Mouse (Mus musculus) forebrain, embryonic 13.5 days (tissue): Measurements from ENCODE around the gene Pigl. TPM values are rescaled to one million over a fixed set of nuclear protein-coding genes. Genes with fewer than 3 reads are reported as not detected.
A peak's percentile ranks its signal among the peaks of the same experiment; 100 is the strongest.

Source experiments
- ATAC-seq: fragments of 200-750 bp; cut with Nextera tagmentation; 2 replicates; pipeline ENCODE4 v1.8.0; 2017
- H3K27ac ChIP-seq: fragments of 300-500 bp; sonication (generic); 2 replicates; pipeline ENCODE4 v1.5.1; 2015; ENCODE audit warnings: inconsistent platforms, mild to moderate bottlenecking, moderate library complexity
- H3K27me3 ChIP-seq: fragments of 300-500 bp; sonication (generic); 2 replicates; pipeline ENCODE4 v1.6.1; 2015; ENCODE audit warnings: mild to moderate bottlenecking, inconsistent platforms
- H3K36me3 ChIP-seq: fragments of 300-500 bp; sonication (generic); 2 replicates; pipeline ENCODE4 v1.6.1; 2015; ENCODE audit warnings: mild to moderate bottlenecking, inconsistent platforms; ENCODE audit not compliant: poor library complexity, severe bottlenecking
- H3K4me1 ChIP-seq: fragments of 300-500 bp; sonication (generic); 2 replicates; pipeline ENCODE4 v1.6.1; 2015; ENCODE audit warnings: inconsistent platforms
- H3K4me2 ChIP-seq: fragments of 300-500 bp; sonication (generic); 2 replicates; pipeline ENCODE4 v1.6.1; 2015; ENCODE audit warnings: inconsistent platforms, mild to moderate bottlenecking, moderate library complexity
- H3K4me3 ChIP-seq: fragments of 300-500 bp; sonication (generic); 2 replicates; pipeline ENCODE4 v1.5.1; 2015; ENCODE audit warnings: mild to moderate bottlenecking, inconsistent platforms
- H3K9ac ChIP-seq: fragments of 300-500 bp; sonication (generic); 2 replicates; pipeline ENCODE4 v1.6.1; 2015; ENCODE audit warnings: mild to moderate bottlenecking, inconsistent platforms
- H3K9me3 ChIP-seq: fragments of 300-500 bp; sonication (generic); replicated peaks from 2 replicates; pipeline ENCODE4 v1.6.1; 2016; ENCODE audit warnings: inconsistent platforms
- WGBS: fragments of 180-500 bp; shearing (Covaris S2); methylation state at CpG from one replicate; pipeline ENCODE4 v1.1.7; 2015; 5-methylcytosine and 5-hydroxymethylcytosine counted together
- polyA plus RNA-seq: library from polyadenylated mRNA; unstranded; fragments of >200 nt; fragmentation: Nextera tagmentation; extraction: Ambion mirVana; gene quantifications from 2 replicates; pipeline ENCODE4 v1.2.1, GENCODE M21; 2015

The Pigl gene
- polyA plus RNA-seq, 1 experiment from 2014 or later: 6.2 TPM

- Histone ChIP-seq H3K27ac (no peak overlapping the region), H3K9me3 (no peaks in the 10 kb centered on the region), H3K27me3 (no peaks in the 10 kb centered on the region), H3K4me1 (no peaks in the 10 kb centered on the region), H3K4me2 (no peak overlapping the region), H3K4me3 (no peak overlapping the region), H3K9ac (no peak overlapping the region), H3K36me3 (no peaks in the 10 kb centered on the region)
- no peak for ATAC-seq
- 95% methylated on average over 5 of the region's 5 CpGs for WGBS
Measured at GRCm38 (mm10) chr11:62473516-62473915, 15.3 kb downstream of the Pigl start.

GRCm38 (mm10) chr11:62476156-62476555 lies 17.9 kb downstream of the Pigl start:
- Histone ChIP-seq H3K27ac (no peak overlapping the region), H3K36me3 (no peaks in the 10 kb centered on the region), H3K9me3 (no peaks in the 10 kb centered on the region), H3K4me1 (no peaks in the 10 kb centered on the region), H3K27me3 (no peaks in the 10 kb centered on the region), H3K4me3 (no peak overlapping the region), H3K4me2 (no peak overlapping the region), H3K9ac (no peak overlapping the region)
- ATAC-seq: no peak
- WGBS: 95% methylated on average over 4 of the region's 4 CpGs

- ATAC-seq: no peak
- no peaks in the 10 kb centered on the region for H3K27me3 ChIP-seq
- no peak overlapping the region for H3K4me2 ChIP-seq
- no peaks in the 10 kb centered on the region for H3K9me3 ChIP-seq
- H3K4me1 ChIP-seq: no peaks in the 10 kb centered on the region
- H3K36me3 ChIP-seq: no peaks in the 10 kb centered on the region
- H3K4me3 ChIP-seq: no peak overlapping the region
- H3K9ac ChIP-seq: no peak overlapping the region
- H3K27ac ChIP-seq: no peak overlapping the region
- WGBS: 79% methylated on average over 6 of the region's 6 CpGs
Measured at GRCm38 (mm10) chr11:62478931-62479330, 20.7 kb downstream of the Pigl start.

GRCm38 (mm10) chr11:62479581-62479980 lies 21.3 kb downstream of the Pigl start:
- Histone ChIP-seq H3K4me2 (no peak overlapping the region), H3K36me3 (no peaks in the 10 kb centered on the region), H3K9me3 (no peaks in the 10 kb centered on the region), H3K27me3 (no peaks in the 10 kb centered on the region), H3K4me3 (no peak overlapping the region), H3K27ac (no peak overlapping the region), H3K9ac (no peak overlapping the region), H3K4me1 (no peaks in the 10 kb centered on the region)
- WGBS: 88% methylated on average over 5 of the region's 5 CpGs
- ATAC-seq: no peak

- H3K36me3 ChIP-seq: no peaks in the 10 kb centered on the region
- H3K9me3 ChIP-seq: no peaks in the 10 kb centered on the region
- no peak for ATAC-seq
- no peaks in the 10 kb centered on the region for H3K4me1 ChIP-seq
- H3K4me3 ChIP-seq: no peak overlapping the region
- 98% methylated on average over 1 of the region's 1 CpGs for WGBS
- no peak overlapping the region for H3K9ac ChIP-seq
- no peak overlapping the region for H3K4me2 ChIP-seq
- no peaks in the 10 kb centered on the region for H3K27me3 ChIP-seq
- no peak overlapping the region for H3K27ac ChIP-seq
Measured at GRCm38 (mm10) chr11:62486949-62487348, 28.7 kb downstream of the Pigl start.

- Histone ChIP-seq H3K36me3 (no peaks in the 10 kb centered on the region), H3K27me3 (no peaks in the 10 kb centered on the region), H3K9me3 (no peaks in the 10 kb centered on the region), H3K9ac (no peak overlapping the region), H3K27ac (no peak overlapping the region), H3K4me1 (no peaks in the 10 kb centered on the region), H3K4me3 (no peak overlapping the region), H3K4me2 (no peak overlapping the region)
- WGBS: 95% methylated on average over 10 of the region's 10 CpGs
- ATAC-seq: no peak
Measured at GRCm38 (mm10) chr11:62487540-62488350, 29.5 kb downstream of the Pigl start.

- H3K9ac ChIP-seq: no peak overlapping the region
- no peaks in the 10 kb centered on the region for H3K9me3 ChIP-seq
- H3K27ac ChIP-seq: no peak overlapping the region
- peaks cover 8% of the 10 kb centered on the region for H3K4me1 ChIP-seq
- ATAC-seq: no peak
- no peaks in the 10 kb centered on the region for H3K36me3 ChIP-seq
- H3K4me2 ChIP-seq: no peak overlapping the region
- H3K27me3 ChIP-seq: no peaks in the 10 kb centered on the region
- H3K4me3 ChIP-seq: no peak overlapping the region
- WGBS: 97% methylated on average over 6 of the region's 6 CpGs
Measured at GRCm38 (mm10) chr11:62493701-62494100, 35.4 kb downstream of the Pigl start.

- Histone ChIP-seq H3K9ac (0 out of 2 replicates have a peak overlapping the region, but pooled peaks have one; percentile 6), H3K4me3 (no peak overlapping the region), H3K9me3 (no peaks in the 10 kb centered on the region), H3K27ac (no peak overlapping the region), H3K4me1 (peaks cover 8% of the 10 kb centered on the region), H3K4me2 (no peak overlapping the region), H3K36me3 (no peaks in the 10 kb centered on the region), H3K27me3 (no peaks in the 10 kb centered on the region)
- 4% methylated on average over 6 of the region's 6 CpGs for WGBS
- no peak for ATAC-seq
Measured at GRCm38 (mm10) chr11:62494754-62495275, 36.6 kb downstream of the Pigl start.

GRCm38 (mm10) chr11:62495276-62495801 lies 37.1 kb downstream of the Pigl start:
- no peak overlapping the region for H3K4me2 ChIP-seq
- ATAC-seq: no peak
- H3K27ac ChIP-seq: no peak overlapping the region
- 37% methylated on average over 9 of the region's 10 CpGs for WGBS
- no peaks in the 10 kb centered on the region for H3K27me3 ChIP-seq
- H3K9me3 ChIP-seq: no peaks in the 10 kb centered on the region
- H3K9ac ChIP-seq: no peak overlapping the region
- no peaks in the 10 kb centered on the region for H3K36me3 ChIP-seq
- no peak overlapping the region for H3K4me3 ChIP-seq
- peaks cover 8% of the 10 kb centered on the region for H3K4me1 ChIP-seq

- H3K36me3 ChIP-seq: no peaks in the 10 kb centered on the region
- 65% methylated on average over 5 of the region's 5 CpGs for WGBS
- H3K9ac ChIP-seq: no peak overlapping the region
- no peaks in the 10 kb centered on the region for H3K27me3 ChIP-seq
- no peaks in the 10 kb centered on the region for H3K9me3 ChIP-seq
- no peak for ATAC-seq
- H3K4me2 ChIP-seq: no peak overlapping the region
- H3K4me1 ChIP-seq: peaks cover 8% of the 10 kb centered on the region
- H3K4me3 ChIP-seq: no peak overlapping the region
- no peak overlapping the region for H3K27ac ChIP-seq
Measured at GRCm38 (mm10) chr11:62496151-62496715, 38.0 kb downstream of the Pigl start.

GRCm38 (mm10) chr11:62497181-62497580 lies 38.9 kb downstream of the Pigl start:
- ATAC-seq: no peak
- Histone ChIP-seq H3K9me3 (no peaks in the 10 kb centered on the region), H3K4me3 (no peak overlapping the region), H3K4me2 (no peak overlapping the region), H3K27me3 (no peaks in the 10 kb centered on the region), H3K36me3 (no peaks in the 10 kb centered on the region), H3K4me1 (peaks cover 8% of the 10 kb centered on the region), H3K9ac (no peak overlapping the region), H3K27ac (no peak overlapping the region)
- 57% methylated on average over 3 of the region's 3 CpGs for WGBS

- no peak overlapping the region for H3K4me3 ChIP-seq
- no peak overlapping the region for H3K4me2 ChIP-seq
- 79% methylated on average over 2 of the region's 2 CpGs for WGBS
- H3K36me3 ChIP-seq: no peaks in the 10 kb centered on the region
- peaks cover 8% of the 10 kb centered on the region for H3K4me1 ChIP-seq
- H3K9me3 ChIP-seq: no peaks in the 10 kb centered on the region
- H3K9ac ChIP-seq: no peak overlapping the region
- ATAC-seq: no peak
- H3K27ac ChIP-seq: no peak overlapping the region
- no peaks in the 10 kb centered on the region for H3K27me3 ChIP-seq
Measured at GRCm38 (mm10) chr11:62498802-62499201, 40.5 kb downstream of the Pigl start.
